20 mouse cellular contexts compared by ENCODE assay signal in the genomic region with DNA sequence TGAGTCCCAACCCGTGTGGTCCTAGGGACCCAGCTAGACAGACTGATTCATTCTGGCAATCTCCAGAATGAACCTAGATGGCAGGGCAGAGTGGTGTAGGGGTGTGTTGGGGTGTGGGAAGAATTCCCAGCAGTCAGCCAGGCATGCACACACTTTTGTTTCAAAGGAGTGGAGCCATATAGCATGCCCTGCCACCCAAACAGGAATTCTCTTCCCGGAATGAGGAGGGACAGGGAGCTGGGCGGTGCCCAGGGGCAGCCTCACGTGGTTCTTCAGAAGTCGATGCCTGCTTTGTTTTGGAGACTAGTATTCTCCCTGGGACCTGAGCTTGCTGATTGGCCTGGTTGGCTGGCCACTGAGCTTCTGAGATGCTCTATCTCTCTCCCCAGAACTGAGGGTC. TPM values are rescaled to one million over a fixed set of nuclear protein-coding genes. Genes with fewer than 3 reads are reported as not detected.
DNase-seq lines count a peak whose midpoint lies in the region; ATAC-seq and TF ChIP-seq lines count a peak whose summit lies in the region.
"Had no signal": no experiment of that assay in that cellular context is flagged by ENCODE, and none has a peak within 500 bp of the region (broad histone marks: within the 10 kb centered on the region; RNA-seq: fewer than 3 reads in every experiment).

No protein-coding gene starts in this region.

- H3K9me3 ChIP-seq in kidney, embryonic 14.5 days (ENCODE audit: control insufficient read depth, low read length), result no peaks in the 10 kb centered on the region
- H3K9me3 ChIP-seq: embryonic facial prominence, embryonic 13.5 days; forebrain, embryonic 12.5 days; heart, embryonic 12.5 days had no signal

- TF ChIP-seq CTCF in C2C12 (IDR thresholded peaks at IDR 0.05; ENCODE audit: control insufficient read depth, insufficient read depth, insufficient read length), result no peak

- no peaks in the 10 kb centered on the region for H3K79me3 ChIP-seq in C2C12 (ENCODE audit: low read depth)

- peaks cover 2% of the 10 kb centered on the region; the same call in 1 of the 2 replicates for H3K4me1 ChIP-seq in kidney, embryonic 14.5 days (ENCODE audit: control insufficient read depth, insufficient read depth, low read length)

- H3K27me3 ChIP-seq in kidney, embryonic 14.5 days (ENCODE audit: control insufficient read depth, insufficient read depth, low read length), result no peaks in the 10 kb centered on the region
- no peaks in the 10 kb centered on the region for H3K27me3 ChIP-seq in C2C12 (ENCODE audit: control insufficient read depth, insufficient read depth, insufficient read length)
- H3K27me3 ChIP-seq: embryonic facial prominence, embryonic 13.5 days; forebrain, embryonic 12.5 days; heart, embryonic 12.5 days had no signal

- H3K4me2 ChIP-seq in kidney, embryonic 14.5 days (replicated peaks; ENCODE audit: low read depth, low read length), result no peak overlapping the region
- H3K4me2 ChIP-seq: embryonic facial prominence, embryonic 13.5 days; forebrain, embryonic 12.5 days; heart, embryonic 12.5 days had no signal

- peak; percentile 61 for ATAC-seq in kidney, embryonic 14.5 days (ENCODE audit: low FRiP score, low TSS enrichment)
- ATAC-seq: forebrain, embryonic 16.5 days; hindbrain, embryonic 16.5 days; inflammation-experienced regulatory T-cells, adult 6 months; intestine, postnatal 0 days had no signal

- no peak overlapping the region for H3K27ac ChIP-seq in kidney, embryonic 14.5 days (ENCODE audit: low read depth, low read length)
- H3K27ac ChIP-seq: embryonic facial prominence, embryonic 13.5 days; forebrain, embryonic 12.5 days had no signal

- H3K79me2 ChIP-seq in C2C12 (ENCODE audit: control insufficient read depth, insufficient read depth), result no peaks in the 10 kb centered on the region

- WGBS in kidney, embryonic 14.5 days, result 51% methylated on average over 5 of the region's 5 CpGs

- no peak overlapping the region for H3ac ChIP-seq in C2C12 (ENCODE audit: control insufficient read depth, insufficient read length, low read depth)

- no peak for DNase-seq in kidney, adult 11 months
- DNase-seq in ES-CJ7 (ENCODE audit: low read depth, low spot score), result peak; percentile 73
- DNase-seq in R1 (ENCODE audit: low read depth, low spot score), result peak; percentile 79
- DNase-seq in right cerebral cortex, adult 2 months (ENCODE audit: low spot score in 2 of 2), result no peak
- DNase-seq in adrenal gland, adult 8-10 months, result no peak
- no peak for DNase-seq in frontal cortex, postnatal 14 days (ENCODE audit: low spot score in 2 of 2)
- DNase-seq: adrenal gland, postnatal 10 days; cerebellum, adult 11-12 months; cerebellum, adult 9-10 months; cerebellum, postnatal 36 days; gastrocnemius, postnatal 25 days had no signal

- no peaks in the 10 kb centered on the region for H3K36me3 ChIP-seq in kidney, embryonic 14.5 days (ENCODE audit: control insufficient read depth, insufficient read depth, low read length)
- H3K36me3 ChIP-seq in C2C12 (ENCODE audit: control insufficient read depth, insufficient read depth), result no peaks in the 10 kb centered on the region
- H3K36me3 ChIP-seq: forebrain, embryonic 12.5 days; heart, embryonic 12.5 days had no signal

- H3K4me3 ChIP-seq in kidney, embryonic 14.5 days (ENCODE audit: low read length), result no peak overlapping the region
- no peak overlapping the region for H3K4me3 ChIP-seq in C2C12 (ENCODE audit: insufficient read depth, poor library complexity, severe bottlenecking)
- H3K4me3 ChIP-seq: embryonic facial prominence, embryonic 13.5 days; forebrain, embryonic 12.5 days; heart, embryonic 12.5 days had no signal

- H3K9ac ChIP-seq in kidney, embryonic 14.5 days (ENCODE audit: low read depth, low read length), result no peak overlapping the region
- H3K9ac ChIP-seq: embryonic facial prominence, embryonic 13.5 days; forebrain, embryonic 12.5 days; heart, embryonic 12.5 days had no signal

TF ChIP-seq in C2C12, 6 proteins besides CTCF, POLR2A, EP300 and RAD21:
- peak; percentile 1 for TF ChIP-seq USF1 (IDR thresholded peaks at IDR 0.05; ENCODE audit: low read depth)
- no peak for TF ChIP-seq MAX (IDR thresholded peaks at IDR 0.05)
TF ChIP-seq in C2C12: peak in this region for 1.

RNA-seq across cellular contexts. Expression of a gene that starts 37.1 kb away (rescaled TPM):
- 23.5 and 42.7 TPM in 2 replicates for polyA plus RNA-seq in kidney, embryonic 14.5 days (2014; fragmentation: Nextera tagmentation; extraction: Ambion mirVana)
- 8.0 TPM for polyA plus RNA-seq in C2C12 (2012; fragmentation: generic; extraction: Trizol)
- 10 to 100 TPM; 28.9 to 51.3 (median 36.0) TPM for total RNA-seq in adrenal gland, adult 8-10 months (2022)

Comparison
In these comparisons a context has a peak if more than half of its experiments do, and no peak if none do; other contexts are left out.
1. DNase-seq: peak in ES-CJ7 (single experiment) and R1 (single experiment); none in kidney, adult 11 months (single experiment), right cerebral cortex, adult 2 months (0 of 2), adrenal gland, adult 8-10 months (single experiment) and frontal cortex, postnatal 14 days (0 of 2).